Mouse (Mus musculus): Measurements from ENCODE around the gene Rassf3. TPM values are rescaled to one million over a fixed set of nuclear protein-coding genes. Genes with fewer than 3 reads are reported as not detected.

The Rassf3 gene
- polyA plus RNA-seq, 1 experiment: 41.2 TPM

DNA sequence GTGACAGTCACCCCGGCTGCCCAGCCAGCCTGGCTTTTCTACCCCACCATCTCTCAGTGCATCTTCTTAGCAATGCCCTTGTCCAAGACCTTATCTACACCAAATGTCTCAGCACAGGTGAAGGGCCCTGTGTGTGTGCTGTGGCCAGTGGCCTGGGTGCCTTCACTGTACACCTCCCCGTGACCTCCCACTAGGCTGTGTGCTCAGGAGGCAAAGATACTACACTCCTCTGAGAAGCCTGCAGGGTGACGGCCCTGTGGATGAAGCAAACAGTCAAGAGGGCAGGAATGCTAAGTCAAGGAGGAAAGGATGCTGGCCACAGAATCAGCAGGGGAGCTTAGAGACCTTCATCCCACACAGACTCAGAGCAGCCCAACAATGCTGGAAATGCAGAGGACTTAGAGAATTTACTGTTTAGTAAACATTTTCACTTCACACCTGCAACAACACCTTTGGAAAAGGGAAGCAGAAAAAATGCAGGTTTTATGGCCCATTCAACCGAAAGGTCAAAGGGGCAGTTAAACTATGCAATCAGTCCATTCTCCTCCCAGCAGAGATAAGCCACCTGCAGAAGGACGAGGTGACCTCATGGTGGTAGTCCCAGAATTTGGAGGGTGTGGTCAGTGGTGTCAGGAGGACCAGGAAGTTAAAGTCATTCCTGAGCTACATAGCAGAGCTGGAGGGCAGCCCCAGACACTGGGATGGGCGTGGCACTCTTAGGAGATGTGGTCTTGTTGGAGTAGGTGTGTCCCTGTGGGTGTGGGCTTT lies 21.3 kb downstream of the Rassf3 start:
- Histone ChIP-seq H3K4me3 (replicated peaks; ENCODE audit: control insufficient read depth, low read depth, low read length) (no peak overlapping the region), H3K4me1 (ENCODE audit: control insufficient read depth, insufficient read depth, low read length) (no peaks in the 10 kb centered on the region; the same call in none of the 2 replicates), H3K27ac (ENCODE audit: control insufficient read depth, insufficient read depth, low read depth, low read length, poor library complexity) (no peak overlapping the region)
- 76% methylated on average over 6 of the region's 6 CpGs for WGBS
- TF ChIP-seq CTCF (IDR thresholded peaks at IDR 0.05; ENCODE audit: control insufficient read depth, insufficient read depth, low read length) (no peak), POLR2A (IDR thresholded peaks at IDR 0.05; ENCODE audit: borderline replicate concordance, control insufficient read depth, low read depth, low read length) (no peak)

DNA sequence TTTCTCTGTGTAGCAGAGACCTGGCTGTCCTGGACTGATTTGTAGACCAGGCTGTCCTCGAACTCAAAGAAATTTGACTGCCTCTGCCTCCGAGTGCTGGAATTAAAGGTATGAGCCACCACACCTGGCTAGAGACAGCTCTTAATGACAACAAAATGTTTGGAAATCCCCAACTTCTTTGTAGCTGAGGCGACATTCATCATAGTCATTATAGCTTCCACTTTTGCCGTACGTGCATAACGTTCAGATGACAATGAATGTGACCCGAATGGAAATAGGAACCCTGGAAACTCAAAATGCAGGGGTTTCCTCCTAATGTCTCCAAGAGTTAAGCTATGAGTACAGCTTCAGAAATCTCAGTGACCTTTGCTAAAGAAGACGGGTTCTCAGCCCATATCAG lies 22.1 kb downstream of the Rassf3 start:
- no peak overlapping the region for H3K4me3 ChIP-seq (replicated peaks; ENCODE audit: control insufficient read depth, low read depth, low read length)
- TF ChIP-seq POLR2A (IDR thresholded peaks at IDR 0.05; ENCODE audit: borderline replicate concordance, control insufficient read depth, low read depth, low read length) (no peak), CTCF (IDR thresholded peaks at IDR 0.05; ENCODE audit: control insufficient read depth, insufficient read depth, low read length) (no peak)
- no peaks in the 10 kb centered on the region; the same call in none of the 2 replicates for H3K4me1 ChIP-seq (ENCODE audit: control insufficient read depth, insufficient read depth, low read length)
- 76% methylated on average over 8 of the region's 8 CpGs for WGBS
- no peak overlapping the region for H3K27ac ChIP-seq (ENCODE audit: control insufficient read depth, insufficient read depth, low read depth, low read length, poor library complexity)

DNA sequence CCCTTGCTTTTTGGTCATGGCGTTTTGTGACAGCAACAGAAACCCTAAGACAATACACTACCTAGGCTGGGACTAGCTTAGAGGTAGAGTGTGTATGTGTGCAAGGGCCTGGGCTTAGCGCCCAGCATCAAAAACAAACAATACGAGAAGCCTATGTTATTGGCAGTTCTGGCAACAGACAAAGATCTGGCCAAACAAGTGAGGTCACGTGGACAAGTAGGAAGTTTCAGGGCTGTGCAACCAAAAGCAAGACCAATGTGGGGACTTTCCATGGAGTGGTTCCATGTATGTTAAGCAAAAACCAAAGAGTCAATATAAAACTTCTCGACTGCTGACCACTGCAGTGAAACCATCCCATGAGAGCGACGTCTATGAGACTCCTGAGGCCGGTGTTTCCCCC lies 30.3 kb downstream of the Rassf3 start:
- Histone ChIP-seq H3K27ac (ENCODE audit: control insufficient read depth, insufficient read depth, low read depth, low read length, poor library complexity) (no peak overlapping the region), H3K4me3 (replicated peaks; ENCODE audit: control insufficient read depth, low read depth, low read length) (no peak overlapping the region), H3K4me1 (ENCODE audit: control insufficient read depth, insufficient read depth, low read length) (no peaks in the 10 kb centered on the region; the same call in 1 of the 2 replicates)
- TF ChIP-seq POLR2A (IDR thresholded peaks at IDR 0.05; ENCODE audit: borderline replicate concordance, control insufficient read depth, low read depth, low read length): no peak
- TF ChIP-seq CTCF (IDR thresholded peaks at IDR 0.05; ENCODE audit: control insufficient read depth, insufficient read depth, low read length): no peak
- 78% methylated on average over 8 of the region's 8 CpGs for WGBS

DNA sequence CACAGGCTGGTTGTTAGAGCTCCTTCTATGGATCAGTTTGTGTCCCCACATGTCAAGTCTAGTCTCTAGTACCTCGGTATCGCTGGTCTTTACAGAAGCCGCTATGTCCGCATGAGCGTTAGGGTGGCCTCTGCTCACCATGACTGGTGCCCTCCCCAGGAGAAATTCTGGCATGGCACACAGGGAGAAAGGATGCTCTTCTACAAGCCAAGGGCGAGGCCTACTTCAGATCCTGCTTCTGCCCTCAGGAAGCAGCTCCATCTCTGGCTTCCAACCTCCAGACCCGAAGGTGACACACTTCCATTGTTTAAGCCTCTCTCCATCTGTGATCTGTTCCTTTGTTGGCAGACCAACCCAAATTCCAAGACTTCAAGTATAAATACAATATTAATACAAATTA lies 31.9 kb downstream of the Rassf3 start:
- WGBS: 89% methylated on average over 7 of the region's 7 CpGs
- Histone ChIP-seq H3K27ac (ENCODE audit: control insufficient read depth, insufficient read depth, low read depth, low read length, poor library complexity) (no peak overlapping the region), H3K4me3 (replicated peaks; ENCODE audit: control insufficient read depth, low read depth, low read length) (no peak overlapping the region), H3K4me1 (ENCODE audit: control insufficient read depth, insufficient read depth, low read length) (no peaks in the 10 kb centered on the region; the same call in 1 of the 2 replicates)
- TF ChIP-seq CTCF (IDR thresholded peaks at IDR 0.05; ENCODE audit: control insufficient read depth, insufficient read depth, low read length) (no peak), POLR2A (IDR thresholded peaks at IDR 0.05; ENCODE audit: borderline replicate concordance, control insufficient read depth, low read depth, low read length) (no peak)

DNA sequence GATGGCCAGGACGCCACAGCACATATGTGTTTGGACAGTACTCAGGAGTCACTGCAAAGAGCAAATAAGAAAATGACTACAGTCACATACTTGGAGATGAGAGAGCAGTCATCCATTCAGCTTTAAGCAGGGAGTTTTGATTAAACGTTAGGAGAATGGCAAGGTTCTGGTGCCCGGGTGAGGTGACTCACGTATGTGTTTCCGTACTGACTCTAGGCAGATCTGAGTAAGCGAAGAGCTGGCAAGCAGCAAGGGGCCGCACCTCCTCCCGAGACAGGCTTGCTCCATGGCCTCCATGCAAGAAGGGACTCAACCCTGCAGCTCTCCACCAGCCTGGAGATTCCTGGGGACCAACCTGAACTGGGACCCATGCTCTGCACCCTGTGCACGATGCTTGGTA lies 32.4 kb downstream of the Rassf3 start:
- no peak overlapping the region for H3K27ac ChIP-seq (ENCODE audit: control insufficient read depth, insufficient read depth, low read depth, low read length, poor library complexity)
- WGBS: 91% methylated on average over 9 of the region's 9 CpGs
- H3K4me1 ChIP-seq (ENCODE audit: control insufficient read depth, insufficient read depth, low read length): no peaks in the 10 kb centered on the region; the same call in 1 of the 2 replicates
- no peak overlapping the region for H3K4me3 ChIP-seq (replicated peaks; ENCODE audit: control insufficient read depth, low read depth, low read length)
- TF ChIP-seq POLR2A (IDR thresholded peaks at IDR 0.05; ENCODE audit: borderline replicate concordance, control insufficient read depth, low read depth, low read length) (no peak), CTCF (IDR thresholded peaks at IDR 0.05; ENCODE audit: control insufficient read depth, insufficient read depth, low read length) (no peak)

DNA sequence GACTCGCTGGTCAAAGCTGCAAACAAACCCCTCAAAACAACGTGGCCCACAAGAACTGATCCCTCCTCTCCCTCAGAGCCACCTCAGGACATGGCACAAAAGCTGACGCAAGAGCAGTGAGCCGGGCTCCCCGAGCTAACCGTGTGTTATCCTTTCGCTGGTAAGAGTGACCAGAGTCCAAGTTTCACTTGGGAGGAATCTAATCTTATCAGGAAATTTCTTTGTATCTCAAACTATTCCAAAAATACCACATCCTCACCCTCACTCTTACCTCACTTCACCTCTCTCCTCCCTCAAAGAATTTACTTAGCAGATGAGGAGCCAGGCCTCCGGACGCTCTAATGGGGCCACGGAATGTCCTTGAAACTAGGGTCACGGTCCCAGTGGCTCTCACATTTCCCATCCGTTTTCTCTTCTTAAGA lies 36.8 kb downstream of the Rassf3 start:
- no peak overlapping the region for H3K4me3 ChIP-seq (replicated peaks; ENCODE audit: control insufficient read depth, low read depth, low read length)
- 82% methylated on average over 12 of the region's 12 CpGs for WGBS
- H3K4me1 ChIP-seq (ENCODE audit: control insufficient read depth, insufficient read depth, low read length): no peaks in the 10 kb centered on the region
- H3K27ac ChIP-seq (ENCODE audit: control insufficient read depth, insufficient read depth, low read depth, low read length, poor library complexity): no peak overlapping the region
- TF ChIP-seq POLR2A (IDR thresholded peaks at IDR 0.05; ENCODE audit: borderline replicate concordance, control insufficient read depth, low read depth, low read length): no peak
- no peak for TF ChIP-seq CTCF (IDR thresholded peaks at IDR 0.05; ENCODE audit: control insufficient read depth, insufficient read depth, low read length)

DNA sequence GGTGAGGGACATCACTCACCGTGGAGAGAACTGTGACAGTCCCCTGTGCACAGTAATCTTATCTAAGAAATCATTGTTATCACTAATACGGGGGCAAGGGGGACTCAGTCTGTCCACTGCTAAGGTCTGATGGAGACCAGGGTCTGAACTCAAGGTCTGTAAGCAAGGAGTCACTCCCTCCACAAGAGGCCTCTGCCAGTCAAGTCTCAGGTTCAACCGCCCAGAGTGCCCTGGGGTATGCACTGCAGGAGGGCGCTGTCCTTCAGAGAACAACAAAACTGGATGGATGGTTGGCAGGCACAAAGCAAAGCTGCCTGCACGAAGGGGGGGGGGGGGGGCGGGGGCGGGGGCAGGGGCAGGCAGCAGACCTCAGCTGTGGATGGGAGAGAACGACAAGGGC lies 38.0 kb downstream of the Rassf3 start:
- no peak overlapping the region for H3K27ac ChIP-seq (ENCODE audit: control insufficient read depth, insufficient read depth, low read depth, low read length, poor library complexity)
- TF ChIP-seq CTCF (IDR thresholded peaks at IDR 0.05; ENCODE audit: control insufficient read depth, insufficient read depth, low read length) (no peak), POLR2A (IDR thresholded peaks at IDR 0.05; ENCODE audit: borderline replicate concordance, control insufficient read depth, low read depth, low read length) (no peak)
- H3K4me3 ChIP-seq (replicated peaks; ENCODE audit: control insufficient read depth, low read depth, low read length): no peak overlapping the region
- 74% methylated on average over 8 of the region's 8 CpGs for WGBS
- H3K4me1 ChIP-seq (ENCODE audit: control insufficient read depth, insufficient read depth, low read length): no peaks in the 10 kb centered on the region; the same call in 1 of the 2 replicates

- WGBS: 80% methylated on average over 4 of the region's 4 CpGs
- Histone ChIP-seq H3K27ac (ENCODE audit: control insufficient read depth, insufficient read depth, low read depth, low read length, poor library complexity) (no peak overlapping the region), H3K4me1 (ENCODE audit: control insufficient read depth, insufficient read depth, low read length) (no peaks in the 10 kb centered on the region; the same call in 1 of the 2 replicates), H3K4me3 (replicated peaks; ENCODE audit: control insufficient read depth, low read depth, low read length) (no peak overlapping the region)
- TF ChIP-seq CTCF (IDR thresholded peaks at IDR 0.05; ENCODE audit: control insufficient read depth, insufficient read depth, low read length) (no peak), POLR2A (IDR thresholded peaks at IDR 0.05; ENCODE audit: borderline replicate concordance, control insufficient read depth, low read depth, low read length) (no peak)
These were observed 39.5 kb downstream of the Rassf3 start for GRCm38 (mm10) chr10:121436693-121437092.
